Mouse (Mus musculus) spleen, adult 2 months (tissue): ENCODE measurements around the gene Hist1h2bf.

Source experiments
- CTCF ChIP-seq: fragments of 200-500 bp; IDR thresholded peaks from 2 replicates; pipeline ENCODE4 v1.5.1; 2011; ENCODE audit warnings: mild to moderate bottlenecking, inconsistent platforms; ENCODE audit not compliant: insufficient read depth, insufficient read length, insufficient replicate concordance; ENCODE audit errors: extremely low read depth
- POLR2A ChIP-seq: fragments of 200-500 bp; IDR thresholded peaks from 2 replicates; pipeline ENCODE4 v1.6.1; 2011; ENCODE audit warnings: low read depth, low read length, inconsistent platforms

GRCm38 (mm10) chr13:23609209-23609608 is 35.2 kb upstream of the Hist1h2bf start:
- TF ChIP-seq POLR2A (no peak), CTCF (no peak)
